Mouse (Mus musculus) embryonic facial prominence, embryonic 15.5 days (tissue): ENCODE measurements around the gene Traf5. TPM values are rescaled to one million over a fixed set of nuclear protein-coding genes. Genes with fewer than 3 reads are reported as not detected.

Experiments used
- ATAC-seq: fragments of 200-750 bp; cut with Nextera tagmentation; 2 replicates; pipeline ENCODE4 v1.8.0; 2017; ENCODE audit warnings: low read depth, moderate TSS enrichment; ENCODE audit not compliant: insufficient number of reproducible peaks, low FRiP score, low TSS enrichment
- H3K27ac ChIP-seq: fragments of 300-500 bp; sonication (generic); replicated peaks from 2 replicates; pipeline ENCODE4 v1.5.1; 2015; ENCODE audit warnings: mild to moderate bottlenecking, inconsistent platforms
- H3K27me3 ChIP-seq: fragments of 300-500 bp; sonication (generic); 2 replicates; pipeline ENCODE4 v1.6.1; 2015; ENCODE audit warnings: inconsistent platforms
- H3K36me3 ChIP-seq: fragments of 300-500 bp; sonication (generic); 2 replicates; pipeline ENCODE4 v1.6.1; 2015; ENCODE audit warnings: mild to moderate bottlenecking, inconsistent platforms
- H3K4me1 ChIP-seq: fragments of 300-500 bp; sonication (generic); 2 replicates; pipeline ENCODE4 v1.6.1; 2015; ENCODE audit warnings: inconsistent platforms
- H3K4me2 ChIP-seq: fragments of 300-500 bp; sonication (generic); replicated peaks from 2 replicates; pipeline ENCODE4 v1.6.1; 2015; ENCODE audit warnings: mild to moderate bottlenecking, inconsistent platforms
- H3K4me3 ChIP-seq: fragments of 300-500 bp; sonication (generic); replicated peaks from 2 replicates; pipeline ENCODE4 v1.5.1; 2015; ENCODE audit warnings: mild to moderate bottlenecking, inconsistent platforms
- H3K9ac ChIP-seq: fragments of 300-500 bp; sonication (generic); 2 replicates; pipeline ENCODE4 v1.6.1; 2015; ENCODE audit warnings: inconsistent platforms
- H3K9me3 ChIP-seq: fragments of 300-500 bp; sonication (generic); replicated peaks from 2 replicates; pipeline ENCODE4 v1.6.1; 2016; ENCODE audit warnings: inconsistent platforms
- WGBS: fragments of 180-500 bp; shearing (Covaris S2); methylation state at CpG from one replicate; pipeline ENCODE4 v1.1.7; 2015; 5-methylcytosine and 5-hydroxymethylcytosine counted together
- microRNA-seq: library from miRNA; unstranded; fragments of <30 nt; microRNA quantifications from one replicate; pipeline ENCODE4, GENCODE M21; 2016; ENCODE audit warnings: borderline number of aligned reads
- polyA plus RNA-seq: library from polyadenylated mRNA; unstranded; fragments of >200 nt; fragmentation: Nextera tagmentation; extraction: Ambion mirVana; gene quantifications from 2 replicates; pipeline ENCODE4 v1.2.1, GENCODE M21; 2015

Traf5 gene
- polyA plus RNA-seq, 1 experiment from 2014 or later = 26.9 TPM

GRCm38 (mm10) chr1:191960946-191961345, 131.4 kb downstream of the Traf5 start:
- H3K9ac ChIP-seq = no peak overlapping the region
- H3K4me1 ChIP-seq = 0 out of 2 replicates have a peak, but pooled peaks cover 8% of the 10 kb centered on the region
- no peak overlapping the region for H3K4me2 ChIP-seq
- no peak overlapping the region for H3K4me3 ChIP-seq
- ATAC-seq = no peak
- no peaks in the 10 kb centered on the region for H3K9me3 ChIP-seq
- 53% methylated on average over 2 of the region's 2 CpGs for WGBS
- H3K27ac ChIP-seq = no peak overlapping the region
- H3K27me3 ChIP-seq = no peaks in the 10 kb centered on the region
- H3K36me3 ChIP-seq = no peaks in the 10 kb centered on the region

GRCm38 (mm10) chr1:191957321-191957720, 135.0 kb downstream of the Traf5 start:
- no peaks in the 10 kb centered on the region for H3K9me3 ChIP-seq
- ATAC-seq = no peak
- WGBS = 79% methylated on average over 3 of the region's 3 CpGs
- no peak overlapping the region for H3K4me2 ChIP-seq
- H3K4me1 ChIP-seq = no peaks in the 10 kb centered on the region
- H3K36me3 ChIP-seq = no peaks in the 10 kb centered on the region
- no peak overlapping the region for H3K4me3 ChIP-seq
- no peaks in the 10 kb centered on the region for H3K27me3 ChIP-seq
- H3K9ac ChIP-seq = no peak overlapping the region
- H3K27ac ChIP-seq = no peak overlapping the region

GRCm38 (mm10) chr1:191956871-191957270, 135.5 kb downstream of the Traf5 start:
- no peaks in the 10 kb centered on the region for H3K36me3 ChIP-seq
- H3K27me3 ChIP-seq = no peaks in the 10 kb centered on the region
- no peak overlapping the region for H3K9ac ChIP-seq
- no peak overlapping the region for H3K4me3 ChIP-seq
- ATAC-seq = no peak
- H3K4me1 ChIP-seq = no peaks in the 10 kb centered on the region
- H3K9me3 ChIP-seq = no peaks in the 10 kb centered on the region
- 87% methylated on average over 2 of the region's 2 CpGs for WGBS
- no peak overlapping the region for H3K4me2 ChIP-seq
- H3K27ac ChIP-seq = no peak overlapping the region; the same call in 1 of the 2 replicates

- no peak overlapping the region for H3K4me3 ChIP-seq
- H3K4me2 ChIP-seq = no peak overlapping the region
- no peak overlapping the region; the same call in 1 of the 2 replicates for H3K27ac ChIP-seq
- no peaks in the 10 kb centered on the region for H3K27me3 ChIP-seq
- WGBS = 73% methylated on average over 3 of the region's 3 CpGs
- H3K36me3 ChIP-seq = no peaks in the 10 kb centered on the region
- ATAC-seq = no peak
- no peaks in the 10 kb centered on the region for H3K4me1 ChIP-seq
- H3K9me3 ChIP-seq = no peaks in the 10 kb centered on the region
- H3K9ac ChIP-seq = no peak overlapping the region
Observed at GRCm38 (mm10) chr1:191956261-191956660, 136.1 kb downstream of the Traf5 start.

- no peak overlapping the region for H3K27ac ChIP-seq
- H3K4me1 ChIP-seq = no peaks in the 10 kb centered on the region
- H3K27me3 ChIP-seq = no peaks in the 10 kb centered on the region
- ATAC-seq = no peak
- H3K4me2 ChIP-seq = no peak overlapping the region
- 54% methylated on average over 3 of the region's 3 CpGs for WGBS
- H3K4me3 ChIP-seq = no peak overlapping the region
- no peaks in the 10 kb centered on the region for H3K9me3 ChIP-seq
- H3K9ac ChIP-seq = no peak overlapping the region
- no peaks in the 10 kb centered on the region for H3K36me3 ChIP-seq
Observed at GRCm38 (mm10) chr1:191955101-191955500, 137.3 kb downstream of the Traf5 start.

- no peak for ATAC-seq
- Histone ChIP-seq H3K4me3 (no peak overlapping the region), H3K9me3 (no peaks in the 10 kb centered on the region), H3K27ac (no peak overlapping the region), H3K4me1 (no peaks in the 10 kb centered on the region), H3K27me3 (no peaks in the 10 kb centered on the region), H3K9ac (no peak overlapping the region), H3K4me2 (no peak overlapping the region), H3K36me3 (no peaks in the 10 kb centered on the region)
- 86% methylated on average over 11 of the region's 11 CpGs for WGBS
Observed at GRCm38 (mm10) chr1:191952733-191953335, 139.5 kb downstream of the Traf5 start.

- Histone ChIP-seq H3K4me3 (no peak overlapping the region), H3K27me3 (no peaks in the 10 kb centered on the region), H3K27ac (no peak overlapping the region), H3K4me1 (no peaks in the 10 kb centered on the region), H3K9me3 (no peaks in the 10 kb centered on the region), H3K36me3 (no peaks in the 10 kb centered on the region), H3K4me2 (no peak overlapping the region), H3K9ac (no peak overlapping the region)
- ATAC-seq = no peak
- 57% methylated on average over 2 of the region's 2 CpGs for WGBS
Observed at GRCm38 (mm10) chr1:191950611-191951010, 141.7 kb downstream of the Traf5 start.

GRCm38 (mm10) chr1:191948600-191948999, 143.8 kb downstream of the Traf5 start:
- Histone ChIP-seq H3K27me3 (no peaks in the 10 kb centered on the region), H3K4me2 (no peak overlapping the region), H3K27ac (no peak overlapping the region), H3K9ac (no peak overlapping the region), H3K9me3 (no peaks in the 10 kb centered on the region), H3K36me3 (no peaks in the 10 kb centered on the region), H3K4me1 (no peaks in the 10 kb centered on the region), H3K4me3 (no peak overlapping the region)
- ATAC-seq = no peak
- 81% methylated on average over 8 of the region's 8 CpGs for WGBS

- Histone ChIP-seq H3K4me1 (no peaks in the 10 kb centered on the region), H3K27ac (no peak overlapping the region), H3K9ac (no peak overlapping the region), H3K4me2 (no peak overlapping the region), H3K4me3 (no peak overlapping the region), H3K9me3 (no peaks in the 10 kb centered on the region), H3K36me3 (no peaks in the 10 kb centered on the region), H3K27me3 (no peaks in the 10 kb centered on the region; the same call in 1 of the 2 replicates)
- no peak for ATAC-seq
- WGBS = 71% methylated on average over 8 of the region's 8 CpGs
Observed at GRCm38 (mm10) chr1:191947796-191948195, 144.6 kb downstream of the Traf5 start.

Small RNA genes within 50 kb of the gene (microRNA-seq; reads per million reads assigned to microRNA genes)
- not detected for gene Mir3473c

Other genes with a start within 250 kb of the Traf5 start
- gene Slc30a1, start 185.8 kb downstream of the Traf5 start, polyA plus RNA-seq = 4.0 and 4.6 TPM in 2 replicates
- 8.7 and 10.1 TPM in 2 replicates for gene Rd3, start 115.2 kb downstream of the Traf5 start, polyA plus RNA-seq
- 31.1 and 32.5 TPM in 2 replicates for gene Rcor3, start 45.5 kb upstream of the Traf5 start, polyA plus RNA-seq
- 1.7 and 2.0 TPM in 2 replicates for gene Kcnh1, start 98.2 kb upstream of the Traf5 start, polyA plus RNA-seq